Mouse (Mus musculus) heart, embryonic 11.5 days (tissue): ENCODE measurements at regions not wholly inside any gene's neighbourhood (a gene's known extent, or its start where the extent isn't known, plus 50 kb on each side); places are given as distances from the start of the nearest gene placed in this dataset.

Source experiments
- ATAC-seq: fragments of 200-750 bp; cut with Nextera tagmentation; replicated peaks from 2 replicates; pipeline ENCODE4 v1.8.0; 2017; ENCODE audit warnings: moderate library complexity; ENCODE audit not compliant: insufficient number of reproducible peaks, low FRiP score, low TSS enrichment
- H3K27ac ChIP-seq: fragments of 300-500 bp; sonication (generic); 2 replicates; pipeline ENCODE4 v1.5.1; 2014; ENCODE audit warnings: mild to moderate bottlenecking, low read depth, low read length
- H3K27me3 ChIP-seq: fragments of 300-500 bp; sonication (generic); 2 replicates; pipeline ENCODE4 v1.6.1; 2014; ENCODE audit warnings: mild to moderate bottlenecking, low read length, mixed read lengths; ENCODE audit not compliant: control insufficient read depth, insufficient read depth
- H3K36me3 ChIP-seq: fragments of 300-500 bp; sonication (generic); 2 replicates; pipeline ENCODE4 v1.6.1; 2014; ENCODE audit warnings: mild to moderate bottlenecking, low read length, moderate library complexity, mixed read lengths; ENCODE audit not compliant: control insufficient read depth, insufficient read depth
- H3K4me1 ChIP-seq: fragments of 300-500 bp; sonication (generic); 2 replicates; pipeline ENCODE4 v1.6.1; 2014; ENCODE audit warnings: low read length; ENCODE audit not compliant: control insufficient read depth, insufficient read depth
- H3K4me2 ChIP-seq: fragments of 300-500 bp; sonication (generic); 2 replicates; pipeline ENCODE4 v1.6.1; 2014; ENCODE audit warnings: mild to moderate bottlenecking, moderate library complexity
- H3K4me3 ChIP-seq: fragments of 300-500 bp; sonication (generic); 2 replicates; pipeline ENCODE4 v1.5.1; 2014; ENCODE audit warnings: low read depth, low read length
- H3K9ac ChIP-seq: fragments of 300-500 bp; sonication (generic); 2 replicates; pipeline ENCODE4 v1.6.1; 2014; ENCODE audit warnings: mild to moderate bottlenecking, low read depth, low read length, moderate library complexity
- H3K9me3 ChIP-seq: fragments of 300-500 bp; sonication (generic); replicated peaks from 2 replicates; pipeline ENCODE4 v1.6.1; 2016; ENCODE audit warnings: low read length; ENCODE audit not compliant: control insufficient read depth
- WGBS: fragments of 180-500 bp; shearing (Covaris S2); extraction: QIAGEN DNeasy Blood & Tissue Kit; methylation state at CpG from one replicate; pipeline ENCODE4 v1.1.7; 2014; ENCODE audit not compliant: insufficient replicate concordance; 5-methylcytosine and 5-hydroxymethylcytosine counted together

DNA sequence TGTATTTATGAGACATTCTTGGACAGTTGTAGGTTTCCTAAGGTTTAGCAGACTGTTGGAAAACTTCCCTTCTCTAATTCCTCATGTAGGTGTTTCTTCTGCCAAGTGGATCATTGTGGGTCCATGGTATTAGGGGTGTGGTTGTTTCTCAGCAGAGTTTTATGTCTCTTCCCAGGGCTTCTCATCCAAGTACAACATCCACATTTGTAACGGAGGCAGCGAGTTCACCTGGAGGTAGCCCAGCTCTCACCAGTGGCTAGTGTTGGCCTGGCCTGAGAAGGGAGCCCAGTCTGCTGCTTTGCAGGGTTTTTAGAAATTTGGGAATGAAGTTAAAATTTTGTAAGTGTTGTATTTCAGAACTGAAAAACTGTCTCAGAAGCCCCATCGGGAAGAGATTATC lies 122.4 kb downstream of the Wnt5a start:
- Histone ChIP-seq H3K4me1 (no peaks in the 10 kb centered on the region), H3K27ac (no peak overlapping the region)
- WGBS, result 83% methylated on average over 3 of the region's 3 CpGs

DNA sequence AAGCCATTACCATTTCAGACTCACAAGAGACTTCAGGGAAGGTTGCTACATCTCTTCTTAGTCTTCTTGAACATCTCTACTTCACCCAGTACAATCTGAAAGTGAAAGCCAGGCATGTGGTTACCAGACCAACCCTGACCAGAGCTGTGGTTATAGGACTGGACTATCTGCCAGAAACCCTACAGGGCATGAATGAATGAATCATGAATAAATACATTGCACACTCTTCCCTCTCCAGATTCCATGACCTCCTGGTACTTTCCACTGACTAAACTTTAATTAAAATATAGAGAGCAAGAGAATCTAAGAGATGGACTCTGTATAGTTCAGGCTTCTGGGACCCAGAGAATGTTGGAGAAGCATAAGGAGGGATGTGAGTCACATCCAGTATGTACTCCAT lies 130.6 kb downstream of the Wnt5a start:
- Histone ChIP-seq H3K9ac (no peak overlapping the region), H3K4me2 (no peak overlapping the region)
- no peak for ATAC-seq

More for the DNA sequence above, 122.4 kb downstream of the Wnt5a start:
- ATAC-seq, result no peak
- Histone ChIP-seq H3K4me3 (no peak overlapping the region), H3K27me3 (no peaks in the 10 kb centered on the region), H3K9ac (no peak overlapping the region), H3K9me3 (no peaks in the 10 kb centered on the region), H3K4me2 (no peak overlapping the region), H3K36me3 (no peaks in the 10 kb centered on the region)

DNA sequence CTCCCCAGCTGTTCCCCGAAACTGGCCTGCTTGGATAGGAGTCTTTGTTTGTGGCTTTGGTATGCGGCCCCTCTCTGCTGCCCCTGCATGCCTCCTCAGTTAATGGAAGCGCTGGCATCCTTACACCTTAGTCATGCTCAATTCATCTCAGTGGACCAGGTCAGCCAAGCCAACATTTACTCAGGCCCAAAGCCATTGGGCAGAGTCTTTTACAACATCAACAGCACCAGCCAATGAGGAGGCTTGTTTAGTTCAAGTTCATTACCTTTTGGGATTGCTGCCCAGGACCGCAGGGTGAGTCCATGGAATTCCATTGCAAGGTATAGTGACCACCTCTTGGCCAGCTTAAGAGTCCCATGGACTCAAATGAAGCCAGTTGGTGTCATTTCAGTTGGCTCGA lies 134.5 kb downstream of the Wnt5a start:
- Histone ChIP-seq H3K27ac (no peak overlapping the region), H3K9me3 (no peaks in the 10 kb centered on the region), H3K4me3 (no peak overlapping the region), H3K9ac (no peak overlapping the region), H3K4me1 (no peaks in the 10 kb centered on the region), H3K27me3 (no peaks in the 10 kb centered on the region), H3K4me2 (no peak overlapping the region), H3K36me3 (no peaks in the 10 kb centered on the region)
- no peak for ATAC-seq
- 80% methylated on average over 5 of the region's 5 CpGs for WGBS

More for the DNA sequence above, 130.6 kb downstream of the Wnt5a start:
- H3K9me3 ChIP-seq, result no peaks in the 10 kb centered on the region
- H3K4me3 ChIP-seq, result no peak overlapping the region
- H3K36me3 ChIP-seq, result no peaks in the 10 kb centered on the region
- no peaks in the 10 kb centered on the region for H3K4me1 ChIP-seq
- H3K27ac ChIP-seq, result no peak overlapping the region
- no peaks in the 10 kb centered on the region for H3K27me3 ChIP-seq

DNA sequence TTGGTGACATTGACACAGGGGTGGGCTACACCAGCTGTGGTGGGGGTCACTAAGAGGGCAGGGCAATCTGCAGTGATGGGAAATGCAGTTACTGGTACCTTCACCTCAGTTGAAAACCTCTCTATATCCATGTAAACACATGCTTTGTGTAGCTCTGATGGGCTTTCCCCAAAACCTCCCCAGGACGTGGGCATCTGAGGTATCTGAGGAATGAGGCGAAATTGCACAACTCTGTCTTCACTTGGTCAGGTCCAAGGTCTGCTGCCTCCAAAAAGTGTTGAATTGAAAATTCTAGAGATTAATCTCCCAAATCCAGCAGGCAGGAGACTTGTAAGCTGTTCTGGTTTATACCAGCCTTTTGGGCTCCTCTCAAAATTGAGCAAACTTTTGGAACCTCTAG lies 141.3 kb downstream of the Wnt5a start:
- WGBS, result 59% methylated on average over 2 of the region's 2 CpGs

DNA sequence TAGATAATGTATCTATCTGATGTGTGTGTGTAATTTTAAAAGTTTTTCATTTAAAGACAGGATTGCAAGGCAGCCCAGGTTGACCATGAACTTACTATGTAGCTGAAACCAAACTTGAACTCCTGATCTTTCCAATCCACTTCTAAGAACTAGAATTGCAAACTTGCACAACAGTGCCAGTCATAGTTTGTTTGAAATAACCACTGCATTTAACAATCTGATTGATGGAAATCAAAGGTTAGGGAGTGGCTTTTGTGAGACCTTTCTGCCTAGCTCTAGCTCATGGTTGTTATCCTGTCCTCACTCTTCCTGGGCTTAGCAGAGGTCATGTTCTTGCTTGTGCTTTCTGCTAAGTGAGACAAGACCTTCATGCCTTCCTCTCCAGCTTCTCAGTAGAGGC lies 144.9 kb downstream of the Wnt5a start:
- Histone ChIP-seq H3K36me3 (no peaks in the 10 kb centered on the region), H3K27ac (no peak overlapping the region), H3K4me1 (no peaks in the 10 kb centered on the region)

More for the DNA sequence above, 141.3 kb downstream of the Wnt5a start:
- Histone ChIP-seq H3K4me1 (no peaks in the 10 kb centered on the region), H3K27me3 (no peaks in the 10 kb centered on the region), H3K4me3 (no peak overlapping the region), H3K4me2 (no peak overlapping the region), H3K9ac (no peak overlapping the region), H3K27ac (no peak overlapping the region), H3K36me3 (no peaks in the 10 kb centered on the region), H3K9me3 (no peaks in the 10 kb centered on the region)
- no peak for ATAC-seq

DNA sequence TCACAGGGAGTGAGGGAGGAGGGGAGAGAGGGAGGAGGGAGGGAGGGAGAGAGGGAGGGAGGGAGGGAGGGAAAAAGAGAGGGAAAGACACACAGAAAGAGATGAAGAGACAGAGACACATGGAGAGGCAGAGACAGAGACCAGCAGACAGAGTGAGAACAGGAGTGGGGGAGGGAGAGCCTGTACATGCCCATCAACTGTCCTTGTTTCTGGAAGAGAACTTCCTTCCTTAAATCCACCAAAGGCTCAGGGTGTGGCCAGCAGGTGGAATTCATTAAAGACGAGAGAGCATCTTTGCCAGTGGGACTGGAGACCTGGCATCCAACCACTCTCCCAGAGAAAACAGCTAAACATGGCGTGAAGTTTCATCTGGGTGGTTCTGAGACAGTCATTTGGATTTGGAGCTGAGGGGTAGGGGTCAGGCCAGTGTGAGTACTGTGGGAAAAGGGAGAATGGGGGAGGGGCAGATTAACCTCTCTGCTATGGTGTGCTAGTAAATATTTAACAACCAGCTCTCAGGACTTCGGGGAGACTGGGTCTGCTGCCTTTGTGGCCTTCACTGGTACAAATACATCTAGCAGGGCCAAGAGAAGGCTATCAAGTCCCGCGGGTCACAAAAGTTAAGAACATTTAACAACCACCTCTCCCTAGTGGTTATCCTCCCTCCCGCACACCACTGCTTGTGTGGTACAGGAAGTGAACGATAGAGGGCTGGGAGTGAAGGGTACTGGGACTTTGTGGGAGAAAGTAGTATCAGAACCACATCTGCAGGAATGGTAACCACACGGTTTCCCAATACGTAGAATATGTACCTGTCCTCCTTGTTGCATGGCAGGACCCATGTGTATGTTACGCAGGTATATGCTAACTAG lies 148.7 kb downstream of the Wnt5a start:
- ATAC-seq, result no peak
- Histone ChIP-seq H3K9ac (no peak overlapping the region), H3K27ac (no peak overlapping the region), H3K4me1 (no peaks in the 10 kb centered on the region), H3K9me3 (no peaks in the 10 kb centered on the region), H3K36me3 (no peaks in the 10 kb centered on the region), H3K4me2 (no peak overlapping the region), H3K4me3 (no peak overlapping the region), H3K27me3 (no peaks in the 10 kb centered on the region)
- WGBS, result 77% methylated on average over 10 of the region's 10 CpGs

More for the DNA sequence above, 144.9 kb downstream of the Wnt5a start:
- Histone ChIP-seq H3K4me3 (no peak overlapping the region), H3K9ac (no peak overlapping the region), H3K27me3 (no peaks in the 10 kb centered on the region), H3K9me3 (no peaks in the 10 kb centered on the region), H3K4me2 (no peak overlapping the region)
- ATAC-seq, result no peak

DNA sequence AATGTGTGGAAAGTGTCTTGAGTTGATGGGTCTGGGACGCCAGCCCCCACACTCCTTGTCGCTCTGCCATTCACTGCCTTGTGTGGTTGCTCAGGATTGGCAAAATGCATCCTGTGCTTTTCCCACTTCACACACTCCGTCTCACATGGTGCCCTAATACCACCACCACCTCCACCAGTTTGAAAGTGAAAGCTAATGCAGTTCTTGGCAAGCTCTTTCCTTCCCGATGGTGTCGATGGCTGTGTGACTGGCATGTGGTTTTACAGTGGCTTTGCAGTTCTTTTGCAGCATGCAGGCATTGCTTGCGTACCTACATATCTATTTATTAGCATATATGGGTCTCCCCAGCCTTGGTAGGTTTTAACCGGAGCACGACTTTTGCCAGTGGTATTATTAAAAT lies 152.7 kb downstream of the Wnt5a start:
- WGBS, result 83% methylated on average over 8 of the region's 8 CpGs
- Histone ChIP-seq H3K27ac (no peak overlapping the region), H3K4me1 (peaks cover 4% of the 10 kb centered on the region), H3K9me3 (no peaks in the 10 kb centered on the region), H3K9ac (no peak overlapping the region), H3K27me3 (no peaks in the 10 kb centered on the region), H3K36me3 (no peaks in the 10 kb centered on the region), H3K4me2 (no peak overlapping the region), H3K4me3 (no peak overlapping the region)
- no peak for ATAC-seq

DNA sequence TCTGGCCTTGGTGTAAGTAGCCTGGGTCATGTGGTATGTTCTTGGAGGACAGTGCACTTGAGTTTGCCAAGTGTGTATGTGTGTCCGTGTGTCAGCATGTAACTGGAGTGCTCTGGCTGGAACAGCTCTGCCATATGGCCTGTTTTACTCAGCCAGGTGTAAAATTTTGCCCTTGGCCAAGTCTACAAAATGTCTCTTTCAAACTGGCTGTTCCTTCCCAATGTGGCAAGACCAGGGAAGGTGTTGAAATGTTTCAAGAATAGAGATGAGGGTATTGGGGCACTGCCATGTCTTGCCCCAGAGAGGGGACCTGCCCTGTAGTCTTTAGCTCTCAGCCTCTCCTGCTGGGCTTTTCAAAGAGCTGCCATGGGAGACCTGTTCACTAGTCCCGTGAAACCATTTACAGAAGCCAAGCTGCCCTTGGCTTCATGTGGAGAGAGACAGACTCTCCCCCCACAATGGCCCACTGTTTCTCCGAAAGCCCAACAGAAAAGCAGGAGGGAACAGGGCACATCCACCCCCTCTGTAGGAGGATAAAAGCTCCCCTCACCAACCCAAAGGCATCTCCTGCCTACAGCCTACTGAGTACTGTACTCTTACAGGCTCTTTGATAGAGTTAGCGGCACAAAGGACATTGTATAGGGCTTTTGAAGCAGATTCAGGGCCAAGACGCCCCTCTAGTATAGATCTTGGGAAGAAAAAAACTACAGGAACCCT lies 156.5 kb downstream of the Wnt5a start:
- no peak for ATAC-seq
- no peak overlapping the region for H3K4me2 ChIP-seq
- H3K9ac ChIP-seq, result no peak overlapping the region
- H3K9me3 ChIP-seq, result no peaks in the 10 kb centered on the region
- H3K27ac ChIP-seq, result no peak overlapping the region
- no peaks in the 10 kb centered on the region for H3K27me3 ChIP-seq
- no peak overlapping the region for H3K4me3 ChIP-seq
- no peaks in the 10 kb centered on the region for H3K36me3 ChIP-seq
- WGBS, result 67% methylated on average over 5 of the region's 5 CpGs
- peaks cover 9% of the 10 kb centered on the region for H3K4me1 ChIP-seq

DNA sequence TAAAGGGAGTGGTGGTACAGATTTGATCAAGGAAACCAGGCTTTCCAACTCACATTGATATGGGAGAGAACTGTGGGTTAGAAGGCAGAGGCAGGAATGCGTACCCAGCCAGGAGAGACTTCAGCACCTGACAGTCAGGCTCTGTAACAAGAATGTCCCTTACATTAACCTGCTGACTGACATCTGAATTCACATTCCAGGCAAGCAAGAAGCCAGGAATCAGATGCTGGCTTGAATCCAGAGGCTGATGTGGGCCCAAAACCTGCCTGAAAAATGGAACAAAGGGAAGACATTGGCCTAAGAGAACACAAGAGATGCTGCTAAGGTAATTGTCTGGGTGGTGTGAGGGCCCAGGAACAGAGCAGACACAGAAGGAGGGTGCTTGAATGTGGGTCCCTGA lies 158.8 kb downstream of the Wnt5a start:
- H3K9ac ChIP-seq, result no peak overlapping the region
- WGBS, result 61% methylated on average over 1 of the region's 1 CpGs
- H3K4me2 ChIP-seq, result no peak overlapping the region
- no peak overlapping the region for H3K4me3 ChIP-seq
- no peaks in the 10 kb centered on the region for H3K36me3 ChIP-seq
- H3K4me1 ChIP-seq, result peaks cover 9% of the 10 kb centered on the region
- H3K9me3 ChIP-seq, result no peaks in the 10 kb centered on the region
- ATAC-seq, result no peak
- H3K27me3 ChIP-seq, result no peaks in the 10 kb centered on the region
- no peak overlapping the region for H3K27ac ChIP-seq
